Mouse (Mus musculus) heart, adult 2 months (tissue): ENCODE measurements around the gene Crim1.
A peak's percentile ranks its signal among the peaks of the same experiment; 100 is the strongest.

Source experiments
- CTCF ChIP-seq: fragments of 200-600 bp; IDR thresholded peaks from 2 replicates; pipeline ENCODE4 v1.8.1; 2022; ENCODE audit warnings: antibody characterized with exemption, mild to moderate bottlenecking, moderate library complexity
- EP300 ChIP-seq: fragments of 200-500 bp; IDR thresholded peaks from 2 replicates; pipeline ENCODE4 v1.6.1; 2011; ENCODE audit warnings: low read depth, low read length, control low read depth; ENCODE audit not compliant: insufficient read depth
- POLR2A ChIP-seq: fragments of 200-500 bp; IDR thresholded peaks from 2 replicates; pipeline ENCODE4 v1.6.1; 2011; ENCODE audit warnings: mild to moderate bottlenecking, low read depth, low read length, control low read depth; ENCODE audit not compliant: insufficient read depth

DNA sequence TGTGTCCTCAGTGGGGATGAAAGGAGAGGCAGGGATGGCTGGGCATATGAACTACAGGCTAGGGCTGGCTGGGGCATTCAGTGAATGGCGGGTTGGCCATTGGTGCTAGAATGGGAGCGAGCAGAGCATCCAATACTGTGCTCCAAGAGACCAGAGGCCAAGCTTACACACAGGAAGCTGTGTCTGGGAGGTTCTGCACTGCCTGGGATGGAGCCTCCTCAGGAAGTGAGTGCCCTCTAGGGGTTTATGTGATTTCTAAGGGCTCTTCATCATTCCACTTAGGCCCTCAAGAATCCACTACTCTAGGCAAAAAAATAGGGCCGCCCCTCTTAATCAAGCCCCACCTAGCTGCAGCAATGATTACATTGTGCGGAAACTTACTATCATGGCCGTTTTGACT is 98.1 kb downstream of the Crim1 start:
- TF ChIP-seq POLR2A (no peak), CTCF (peak; percentile 62), EP300 (no peak)
